Mouse (Mus musculus) embryonic fibroblast, embryonic 13.5 days (primary cell): ENCODE results near the gene Opn1sw. TPM values are rescaled to one million over a fixed set of nuclear protein-coding genes. Genes with fewer than 3 reads are reported as not detected.
"Not testable (repeated sequence)": the region's sequence is repeated elsewhere in the genome, so short reads cannot be mapped to it uniquely, and the experiment has no call there.

ENCODE experiments used
- H3K27ac ChIP-seq: 2 replicates; pipeline ENCODE4 v1.5.1; 2012; ENCODE audit warnings: low read length, control low read depth, inconsistent platforms; ENCODE audit not compliant: insufficient read depth
- H3K4me1 ChIP-seq: 2 replicates; pipeline ENCODE4 v1.6.1; 2011; ENCODE audit warnings: low read length; ENCODE audit not compliant: control insufficient read depth, insufficient read depth
- H3K4me3 ChIP-seq: 2 replicates; pipeline ENCODE4 v1.5.1; 2011; ENCODE audit warnings: mild to moderate bottlenecking, control low read depth, low read length; ENCODE audit not compliant: insufficient read depth
- CTCF ChIP-seq: IDR thresholded peaks from 2 replicates; pipeline ENCODE4 v1.5.1; 2011; ENCODE audit warnings: mild to moderate bottlenecking, control low read depth, low read length, moderate library complexity, borderline replicate concordance; ENCODE audit not compliant: insufficient read depth
- POLR2A ChIP-seq: IDR thresholded peaks from 2 replicates; pipeline ENCODE4 v1.6.1; 2011; ENCODE audit warnings: low read depth, mild to moderate bottlenecking, control low read depth, low read length, moderate library complexity
- polyA plus RNA-seq: library from polyadenylated mRNA; stranded (reverse); fragments of >200 nt; gene quantifications from 2 replicates; pipeline ENCODE4 v1.2.4, GENCODE M21; 2011; ENCODE audit warnings: low read depth; ENCODE audit not compliant: missing spikeins, insufficient read length

The Opn1sw gene
- polyA plus RNA-seq, 1 experiment, result 0.40 TPM

DNA sequence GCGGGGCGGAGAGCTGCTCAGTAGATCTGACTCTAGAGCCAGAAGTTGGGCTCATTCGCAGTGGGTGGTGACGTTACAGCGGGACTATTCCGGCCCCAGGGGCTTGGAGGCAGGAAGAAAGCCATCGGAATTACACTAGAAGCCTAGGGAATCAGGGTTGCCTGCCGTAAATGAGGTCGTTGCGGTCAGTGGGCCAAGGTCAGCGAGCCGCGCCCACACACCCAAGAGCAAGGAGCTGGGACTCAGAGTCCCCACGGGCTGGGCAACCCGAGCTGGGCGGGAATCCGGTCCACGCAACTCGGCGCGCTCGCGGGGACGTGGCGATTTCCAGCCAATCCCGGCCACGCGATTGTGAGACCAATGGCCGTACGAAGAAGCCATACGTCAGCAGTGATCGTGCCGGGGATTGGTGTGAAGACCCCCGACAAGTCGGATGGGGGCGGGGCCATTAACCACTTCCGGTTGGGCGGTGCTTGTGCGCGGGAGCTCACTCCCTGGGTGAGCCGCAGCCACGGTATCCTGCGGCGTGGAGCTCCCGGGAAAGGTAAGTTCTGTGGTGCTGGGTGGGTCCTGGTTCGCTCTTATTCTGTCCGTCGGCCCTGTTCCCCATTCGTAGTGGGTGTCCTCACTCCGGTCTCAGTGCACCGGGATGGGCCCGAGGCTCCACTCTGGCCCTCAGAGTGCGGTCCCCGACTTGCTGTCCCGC is 40.5 kb downstream of the Opn1sw start, which contains the start of gene Calu:
Gene Calu (plus strand): TSS at position 405 of the 706 bp plus-strand sequence.
- Histone ChIP-seq H3K4me1 (peaks cover 11% of the 10 kb centered on the region), H3K27ac (peak within 1 kb of the TSS; percentile 83), H3K4me3 (peak within 1 kb of the TSS; percentile 97)
- peak; percentile 96 for TF ChIP-seq POLR2A
- no peak for TF ChIP-seq CTCF

DNA sequence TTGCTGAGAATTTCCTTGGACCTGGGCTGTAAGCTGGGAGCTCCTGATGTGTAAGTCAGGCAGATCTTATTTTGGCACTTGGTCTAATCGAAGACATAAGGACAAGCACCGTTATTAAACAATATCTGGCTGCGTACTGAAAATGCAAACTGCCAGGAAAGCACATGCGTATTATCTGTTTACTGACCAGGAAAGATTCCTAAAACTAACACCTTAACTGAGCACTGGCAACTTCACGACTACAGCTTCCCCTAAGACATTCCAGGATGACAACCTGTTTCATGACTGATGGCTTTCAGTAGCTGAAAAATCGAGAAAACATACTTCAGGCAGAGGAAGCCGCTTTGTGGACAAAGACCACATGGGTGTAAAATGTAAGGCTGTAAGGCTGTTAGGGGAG is 41.1 kb downstream of the Opn1sw start:
- H3K27ac ChIP-seq, result peak overlapping the region; percentile 66
- H3K4me3 ChIP-seq, result peak overlapping the region; percentile 33
- TF ChIP-seq POLR2A, result no peak
- H3K4me1 ChIP-seq, result peaks cover 9% of the 10 kb centered on the region

DNA sequence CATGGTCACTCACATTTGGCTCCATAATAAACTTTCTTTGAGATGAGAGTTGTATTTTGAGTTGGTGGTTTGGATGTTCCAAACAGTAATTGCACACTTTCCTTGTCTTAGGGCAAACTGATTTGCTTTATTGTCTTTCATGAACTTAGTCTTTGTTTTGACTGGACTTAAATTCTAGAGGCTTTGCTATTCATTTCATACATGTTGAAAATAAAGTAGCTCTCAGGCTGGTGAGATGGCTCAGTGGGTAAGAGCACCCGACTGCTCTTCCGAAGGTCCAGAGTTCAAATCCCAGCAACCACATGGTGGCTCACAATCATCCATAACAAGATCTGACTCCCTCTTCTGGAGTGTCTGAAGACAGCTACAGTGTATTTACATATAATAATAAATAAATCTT is 41.8 kb downstream of the Opn1sw start:
- H3K4me1 ChIP-seq, H3K27ac ChIP-seq, H3K4me3 ChIP-seq: not testable (repeated sequence)

DNA sequence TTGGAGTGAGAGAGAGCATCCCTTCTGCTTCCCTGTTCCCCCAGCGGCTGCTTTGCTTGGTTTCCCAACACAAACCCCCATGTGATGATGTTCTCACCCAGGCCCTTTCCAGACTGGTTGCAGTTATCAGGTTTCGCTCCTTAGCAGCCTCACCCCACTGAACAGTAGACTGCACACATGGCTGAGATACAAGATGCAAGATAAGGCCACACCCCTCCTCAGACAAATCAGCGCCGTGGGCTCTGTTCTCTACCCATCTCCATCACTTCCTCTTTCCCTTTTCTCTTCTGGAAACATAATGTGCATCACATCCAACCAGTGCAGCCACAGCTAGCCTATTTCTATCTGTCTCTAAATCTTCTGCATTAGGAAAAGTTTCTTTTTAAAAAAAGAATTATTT is 58.8 kb downstream of the Opn1sw start:
- H3K27ac ChIP-seq, result no peak overlapping the region
- no peak for TF ChIP-seq CTCF
- TF ChIP-seq POLR2A, result no peak
- H3K4me3 ChIP-seq, result no peak overlapping the region
- no peaks in the 10 kb centered on the region for H3K4me1 ChIP-seq

DNA sequence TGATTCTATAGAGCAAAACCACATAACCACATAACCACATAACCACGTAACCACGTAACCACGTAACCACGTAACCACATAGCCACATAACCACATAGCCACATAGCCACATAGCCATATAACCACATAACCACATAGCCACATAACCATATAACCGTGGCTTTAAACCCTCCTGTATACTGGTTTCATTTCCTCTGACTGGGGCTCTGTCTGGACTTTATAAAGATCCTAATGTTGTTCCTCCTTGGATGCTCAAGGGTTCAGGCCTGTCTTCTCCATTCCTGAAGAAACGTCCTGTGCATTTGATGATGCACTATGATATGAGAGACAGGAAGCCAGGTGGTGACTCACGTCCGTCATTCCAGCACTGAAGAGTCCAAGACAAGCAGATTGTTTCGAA is 61.3 kb downstream of the Opn1sw start:
- Histone ChIP-seq H3K4me3 (no peak overlapping the region), H3K4me1 (no peaks in the 10 kb centered on the region), H3K27ac (no peak overlapping the region)
- TF ChIP-seq POLR2A, result no peak
- no peak for TF ChIP-seq CTCF

Other genes with a start within 250 kb of the Opn1sw start
- gene Rbm28, start 223.5 kb downstream of the Opn1sw start, polyA plus RNA-seq, result 44.9 and 49.9 TPM in 2 replicates
- 0.16 and 0.33 TPM in 2 replicates for gene Prrt4, start 208.9 kb downstream of the Opn1sw start, polyA plus RNA-seq
- gene Impdh1, start 172.1 kb downstream of the Opn1sw start, polyA plus RNA-seq, result 34.4 and 36.5 TPM in 2 replicates
- gene Hilpda, start 116.0 kb downstream of the Opn1sw start, polyA plus RNA-seq, result 25.3 and 27.6 TPM in 2 replicates
- gene Fam71f2, start 108.9 kb downstream of the Opn1sw start, polyA plus RNA-seq, result not detected in 2 replicates
- gene Fam71f1, start 69.3 kb downstream of the Opn1sw start, polyA plus RNA-seq, result not detected in 2 replicates
- gene Calu, start 40.4 kb downstream of the Opn1sw start, polyA plus RNA-seq, result 1,348 and 1,377 TPM in 2 replicates
- 25.1 and 26.7 TPM in 2 replicates for gene Ccdc136, start 7.8 kb upstream of the Opn1sw start, polyA plus RNA-seq
- gene Flnc, start 44.8 kb upstream of the Opn1sw start, polyA plus RNA-seq, result 107 and 151 TPM in 2 replicates
- gene Atp6v1f, start 79.2 kb upstream of the Opn1sw start, polyA plus RNA-seq, result 131 and 136 TPM in 2 replicates
- gene Atp6v1fnb, start 83.0 kb upstream of the Opn1sw start, polyA plus RNA-seq, result not detected in 2 replicates
- 5.1 and 7.1 TPM in 2 replicates for gene Kcp, start 119.5 kb upstream of the Opn1sw start, polyA plus RNA-seq
- gene Irf5, start 138.2 kb upstream of the Opn1sw start, polyA plus RNA-seq, result 4.2 and 4.7 TPM in 2 replicates
- gene Tnpo3, start 221.4 kb upstream of the Opn1sw start, polyA plus RNA-seq, result 68.8 and 76.1 TPM in 2 replicates